Mouse (Mus musculus): Measurements from ENCODE around the gene Pter. TPM values are rescaled to one million over a fixed set of nuclear protein-coding genes. Genes with fewer than 3 reads are reported as not detected.

Pter gene
- polyA plus RNA-seq, 1 experiment from 2014 or later, result 17.4 TPM

DNA sequence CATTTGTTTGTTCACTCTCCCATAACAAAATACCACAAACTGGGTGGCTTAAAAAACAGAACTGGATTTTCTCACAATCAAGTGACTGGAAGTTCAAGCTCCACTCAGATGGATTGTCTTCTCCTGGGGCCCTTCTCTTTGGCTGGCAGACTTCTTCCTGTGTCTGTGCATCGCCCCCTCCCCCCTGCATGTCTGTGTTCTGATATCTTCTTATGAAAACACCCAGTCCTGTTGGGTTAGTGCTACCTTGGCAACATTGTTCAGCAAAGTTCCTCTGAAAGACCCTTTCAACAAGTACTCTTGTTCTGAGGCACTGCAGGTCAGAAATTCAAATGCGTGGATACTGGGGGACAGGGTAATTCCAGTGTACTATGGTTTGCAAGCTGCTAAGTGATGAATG lies 6.5 kb downstream of the Pter start:
- no peak for DNase-seq (ENCODE audit: low spot score)
- Histone ChIP-seq H3K27me3 (replicated peaks; ENCODE audit: control insufficient read depth, insufficient read depth, low read length) (no peaks in the 10 kb centered on the region), H3K9ac (ENCODE audit: low read depth, low read length) (no peak overlapping the region), H3K4me2 (ENCODE audit: low read depth, low read length) (no peak overlapping the region), H3K9me3 (ENCODE audit: control insufficient read depth, low read length) (no peaks in the 10 kb centered on the region), H3K27ac (replicated peaks; ENCODE audit: low read depth, low read length) (no peak overlapping the region), H3K36me3 (ENCODE audit: control insufficient read depth, insufficient read depth, low read length) (no peaks in the 10 kb centered on the region), H3K4me1 (ENCODE audit: control insufficient read depth, insufficient read depth, low read length) (no peaks in the 10 kb centered on the region), H3K4me3 (ENCODE audit: low read depth, low read length) (no peak overlapping the region)
- 78% methylated on average over 2 of the region's 2 CpGs for WGBS
- ATAC-seq (ENCODE audit: low read depth), result no peak

DNA sequence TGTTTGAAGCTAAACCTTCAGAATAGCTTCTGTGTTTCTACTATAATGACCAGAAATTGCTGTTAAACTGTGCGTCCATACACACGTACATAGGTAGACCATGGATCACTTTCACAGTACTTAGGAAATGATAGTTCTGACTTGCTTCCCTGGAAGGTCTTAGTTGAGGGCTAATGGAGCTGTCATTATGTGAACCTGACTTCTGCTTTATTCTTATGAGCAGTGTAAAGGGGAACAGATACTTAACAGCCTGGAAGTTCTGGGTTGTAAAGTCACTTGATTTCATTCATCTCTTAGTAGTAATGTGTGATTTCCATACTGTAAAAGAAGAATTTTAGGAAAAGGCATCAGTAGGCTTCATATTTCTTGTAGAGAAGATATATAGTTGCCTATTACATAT lies 10.1 kb downstream of the Pter start:
- Histone ChIP-seq H3K27ac (replicated peaks; ENCODE audit: low read depth, low read length) (no peak overlapping the region), H3K4me3 (ENCODE audit: low read depth, low read length) (no peak overlapping the region), H3K4me1 (ENCODE audit: control insufficient read depth, insufficient read depth, low read length) (no peaks in the 10 kb centered on the region), H3K36me3 (ENCODE audit: control insufficient read depth, insufficient read depth, low read length) (no peaks in the 10 kb centered on the region), H3K9me3 (ENCODE audit: control insufficient read depth, low read length) (no peaks in the 10 kb centered on the region), H3K27me3 (replicated peaks; ENCODE audit: control insufficient read depth, insufficient read depth, low read length) (no peaks in the 10 kb centered on the region), H3K4me2 (ENCODE audit: low read depth, low read length) (no peak overlapping the region), H3K9ac (ENCODE audit: low read depth, low read length) (no peak overlapping the region)
- DNase-seq (ENCODE audit: low spot score), result no peak
- no peak for ATAC-seq (ENCODE audit: low read depth)
- WGBS, result 83% methylated on average over 2 of the region's 2 CpGs

DNA sequence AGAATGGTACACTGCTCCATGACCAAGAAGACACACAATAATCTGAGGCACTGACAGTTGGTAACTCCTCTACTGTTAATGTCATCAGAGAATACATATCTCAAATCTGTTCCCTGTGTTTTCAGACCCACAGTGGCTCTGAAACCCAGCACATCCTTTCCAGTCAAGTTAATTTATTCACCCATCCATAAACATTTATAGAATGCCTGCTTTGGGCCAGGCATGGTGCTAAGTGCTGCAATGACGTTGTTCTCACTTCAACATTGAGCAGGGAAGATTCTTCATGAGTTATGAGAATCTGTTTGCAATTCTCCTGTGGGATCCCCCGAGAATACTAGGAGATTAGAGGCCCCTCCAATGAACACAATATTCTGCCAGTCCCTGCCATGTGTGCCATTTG lies 11.4 kb downstream of the Pter start:
- 67% methylated on average over 2 of the region's 2 CpGs for whole genome bisulfite sequencing
- Histone ChIP-seq H3K4me3 (ENCODE audit: low read depth, low read length) (no peak overlapping the region), H3K9ac (ENCODE audit: low read depth, low read length) (no peak overlapping the region), H3K4me1 (ENCODE audit: control insufficient read depth, insufficient read depth, low read length) (no peaks in the 10 kb centered on the region), H3K4me2 (ENCODE audit: low read depth, low read length) (no peak overlapping the region), H3K9me3 (ENCODE audit: control insufficient read depth, low read length) (no peaks in the 10 kb centered on the region), H3K27me3 (replicated peaks; ENCODE audit: control insufficient read depth, insufficient read depth, low read length) (no peaks in the 10 kb centered on the region), H3K36me3 (ENCODE audit: control insufficient read depth, insufficient read depth, low read length) (no peaks in the 10 kb centered on the region), H3K27ac (replicated peaks; ENCODE audit: low read depth, low read length) (no peak overlapping the region)
- no peak for DNase-seq (ENCODE audit: low spot score)
- no peak for ATAC-seq (ENCODE audit: low read depth)

DNA sequence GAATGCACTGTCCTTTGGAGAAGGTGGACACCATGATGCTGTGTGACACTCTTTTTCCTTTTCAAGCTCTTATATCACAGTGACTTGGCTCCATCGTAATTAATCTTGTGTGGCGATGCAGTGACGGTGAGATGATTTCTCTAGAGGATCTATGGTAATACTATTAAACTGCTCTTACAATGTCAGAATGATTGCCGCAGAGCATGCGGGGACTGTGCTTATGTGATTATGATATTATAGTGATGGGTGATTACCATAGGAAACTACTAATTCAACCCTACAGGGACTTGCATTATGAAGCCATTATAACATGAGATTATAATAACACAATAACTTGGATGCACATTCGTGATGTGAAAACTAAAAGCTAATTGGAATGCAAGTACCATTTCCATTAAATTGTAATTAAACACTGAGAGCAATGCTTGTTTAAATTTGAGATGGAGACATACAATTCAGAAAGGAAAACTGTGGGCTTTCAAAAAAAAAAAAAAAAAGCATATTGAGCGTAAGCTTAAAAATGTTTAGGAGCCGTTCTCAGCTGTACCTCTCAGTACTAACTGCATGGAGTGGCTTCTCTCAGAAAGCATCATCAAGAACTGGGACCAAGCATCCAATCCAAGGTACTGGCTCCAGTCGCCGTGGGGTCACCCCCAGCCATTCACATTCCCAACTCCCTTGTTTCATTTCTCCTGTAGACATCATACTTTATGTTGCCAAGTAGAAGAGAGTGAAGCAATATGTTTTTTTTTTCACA lies 13.8 kb downstream of the Pter start:
- no peak overlapping the region for H3K27ac ChIP-seq (replicated peaks; ENCODE audit: low read depth, low read length)
- no peaks in the 10 kb centered on the region for H3K9me3 ChIP-seq (ENCODE audit: control insufficient read depth, low read length)
- DNase-seq (ENCODE audit: low spot score) (no peak), ATAC-seq (ENCODE audit: low read depth) (no peak; the same call in 1 of the 2 replicates)
- 86% methylated on average over 10 of the region's 10 CpGs for WGBS
- H3K9ac ChIP-seq (ENCODE audit: low read depth, low read length), result no peak overlapping the region
- no peaks in the 10 kb centered on the region for H3K36me3 ChIP-seq (ENCODE audit: control insufficient read depth, insufficient read depth, low read length)
- no peak overlapping the region for H3K4me3 ChIP-seq (ENCODE audit: low read depth, low read length)
- H3K27me3 ChIP-seq (replicated peaks; ENCODE audit: control insufficient read depth, insufficient read depth, low read length), result no peaks in the 10 kb centered on the region
- H3K4me1 ChIP-seq (ENCODE audit: control insufficient read depth, insufficient read depth, low read length), result no peaks in the 10 kb centered on the region
- no peak overlapping the region for H3K4me2 ChIP-seq (ENCODE audit: low read depth, low read length)

DNA sequence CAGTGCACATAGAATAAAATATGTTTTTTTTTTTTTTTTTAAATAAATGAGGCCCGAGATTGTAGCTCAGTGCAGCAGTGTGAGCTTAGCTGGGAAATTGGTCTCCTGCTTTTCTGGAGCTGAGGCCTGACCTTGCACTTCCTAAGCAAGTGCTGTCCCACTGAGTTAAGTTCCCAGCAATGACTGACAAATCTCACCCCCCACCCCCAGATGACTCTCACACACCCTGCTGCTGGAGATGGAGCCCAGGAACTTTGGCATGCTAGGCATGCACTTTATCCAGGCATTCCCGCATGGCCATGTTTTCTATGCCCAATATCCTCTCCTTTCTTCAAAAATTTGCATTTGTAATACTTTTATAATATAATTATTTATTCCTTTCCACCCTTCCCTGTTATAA lies 14.8 kb downstream of the Pter start:
- 69% methylated on average over 2 of the region's 2 CpGs for WGBS
- Histone ChIP-seq H3K27me3 (replicated peaks; ENCODE audit: control insufficient read depth, insufficient read depth, low read length) (no peaks in the 10 kb centered on the region), H3K9ac (ENCODE audit: low read depth, low read length) (no peak overlapping the region), H3K4me1 (ENCODE audit: control insufficient read depth, insufficient read depth, low read length) (no peaks in the 10 kb centered on the region), H3K36me3 (ENCODE audit: control insufficient read depth, insufficient read depth, low read length) (no peaks in the 10 kb centered on the region), H3K9me3 (ENCODE audit: control insufficient read depth, low read length) (no peaks in the 10 kb centered on the region), H3K27ac (replicated peaks; ENCODE audit: low read depth, low read length) (no peak overlapping the region), H3K4me3 (ENCODE audit: low read depth, low read length) (no peak overlapping the region), H3K4me2 (ENCODE audit: low read depth, low read length) (no peak overlapping the region)
- no peak for ATAC-seq (ENCODE audit: low read depth)
- DNase-seq (ENCODE audit: low spot score), result no peak

DNA sequence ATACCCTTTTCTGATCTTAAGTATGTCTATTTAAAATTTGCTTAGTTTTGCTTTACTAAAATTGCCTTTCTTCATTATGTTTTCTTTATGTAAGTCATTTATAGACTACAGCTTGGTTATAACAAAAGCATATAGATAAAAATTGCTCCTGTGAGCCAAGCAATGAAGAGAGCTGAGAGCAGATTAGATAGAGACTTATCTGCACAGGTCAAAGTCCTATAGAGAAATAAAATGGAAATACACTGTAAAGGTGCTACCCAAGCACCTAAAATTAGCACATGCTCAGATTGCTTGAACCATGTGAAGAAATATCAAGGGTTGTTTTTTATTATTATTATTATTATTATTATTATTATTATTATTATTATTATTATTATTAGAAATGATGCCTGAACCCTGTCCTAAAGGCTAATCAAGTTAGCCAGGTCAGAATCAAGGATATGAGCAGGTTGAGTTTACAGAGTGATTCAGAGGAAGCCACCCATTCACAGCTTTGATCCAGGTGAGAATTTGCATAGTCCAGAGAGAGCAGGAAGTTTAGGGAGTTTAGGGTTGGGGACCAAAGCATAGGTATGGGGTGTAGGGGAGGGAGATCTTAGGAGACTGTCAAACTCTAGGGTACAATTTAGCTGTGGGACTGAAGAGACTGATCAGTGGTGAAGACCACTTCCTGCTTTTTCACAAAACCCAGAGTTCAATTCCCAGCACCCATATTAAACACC lies 33.0 kb downstream of the Pter start:
- Histone ChIP-seq H3K36me3 (ENCODE audit: control insufficient read depth, insufficient read depth, low read length) (no peaks in the 10 kb centered on the region), H3K4me1 (ENCODE audit: control insufficient read depth, insufficient read depth, low read length) (no peaks in the 10 kb centered on the region), H3K9me3 (ENCODE audit: control insufficient read depth, low read length) (no peaks in the 10 kb centered on the region), H3K4me2 (ENCODE audit: low read depth, low read length) (no peak overlapping the region), H3K4me3 (ENCODE audit: low read depth, low read length) (no peak overlapping the region), H3K9ac (ENCODE audit: low read depth, low read length) (no peak overlapping the region), H3K27me3 (replicated peaks; ENCODE audit: control insufficient read depth, insufficient read depth, low read length) (no peaks in the 10 kb centered on the region), H3K27ac (replicated peaks; ENCODE audit: low read depth, low read length) (no peak overlapping the region)
- no peak for ATAC-seq (ENCODE audit: low read depth)
- no peak for DNase-seq (ENCODE audit: low spot score)

DNA sequence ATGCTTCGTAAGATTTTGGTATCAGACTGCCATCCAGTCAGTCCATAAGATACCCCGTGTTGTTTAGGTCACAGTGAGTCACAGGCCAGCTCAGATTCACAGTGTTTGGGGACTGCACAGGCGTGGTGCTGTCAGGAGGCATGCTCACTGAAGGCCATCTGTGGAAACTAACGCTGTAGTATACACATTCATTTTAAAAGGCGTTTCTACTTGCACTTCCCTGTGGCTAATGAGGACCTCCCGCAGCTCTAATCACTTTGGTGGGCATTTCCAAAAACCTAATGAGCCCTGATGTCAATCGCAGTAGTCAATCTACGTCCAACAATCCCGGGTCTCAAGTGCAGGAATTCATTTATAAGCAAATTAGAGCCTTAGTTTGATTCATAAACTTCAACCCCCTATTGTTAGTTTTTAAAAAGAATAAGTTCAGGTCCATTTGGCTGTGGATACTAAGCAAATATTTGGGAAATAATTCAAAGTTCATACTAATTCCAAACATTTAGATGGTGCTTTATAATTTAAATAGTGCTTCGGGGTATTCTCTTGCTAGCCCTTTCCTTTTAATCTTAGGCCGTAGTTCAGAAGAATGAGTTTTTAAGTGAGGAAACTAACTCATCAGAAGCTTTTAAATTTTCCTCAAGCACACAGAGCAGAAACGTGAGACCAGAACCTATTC lies 46.3 kb downstream of the Pter start:
- no peaks in the 10 kb centered on the region for H3K27me3 ChIP-seq (replicated peaks; ENCODE audit: control insufficient read depth, insufficient read depth, low read length)
- H3K9me3 ChIP-seq (ENCODE audit: control insufficient read depth, low read length), result no peaks in the 10 kb centered on the region
- no peak overlapping the region for H3K27ac ChIP-seq (replicated peaks; ENCODE audit: low read depth, low read length)
- DNase-seq (ENCODE audit: low spot score), result no peak
- no peak overlapping the region for H3K9ac ChIP-seq (ENCODE audit: low read depth, low read length)
- no peaks in the 10 kb centered on the region for H3K36me3 ChIP-seq (ENCODE audit: control insufficient read depth, insufficient read depth, low read length)
- no peak; the same call in 1 of the 2 replicates for ATAC-seq (ENCODE audit: low read depth)
- 69% methylated on average over 12 of the region's 12 CpGs for WGBS
- H3K4me1 ChIP-seq (ENCODE audit: control insufficient read depth, insufficient read depth, low read length), result no peaks in the 10 kb centered on the region
- H3K4me3 ChIP-seq (ENCODE audit: low read depth, low read length), result no peak overlapping the region
- no peak overlapping the region for H3K4me2 ChIP-seq (ENCODE audit: low read depth, low read length)

DNA sequence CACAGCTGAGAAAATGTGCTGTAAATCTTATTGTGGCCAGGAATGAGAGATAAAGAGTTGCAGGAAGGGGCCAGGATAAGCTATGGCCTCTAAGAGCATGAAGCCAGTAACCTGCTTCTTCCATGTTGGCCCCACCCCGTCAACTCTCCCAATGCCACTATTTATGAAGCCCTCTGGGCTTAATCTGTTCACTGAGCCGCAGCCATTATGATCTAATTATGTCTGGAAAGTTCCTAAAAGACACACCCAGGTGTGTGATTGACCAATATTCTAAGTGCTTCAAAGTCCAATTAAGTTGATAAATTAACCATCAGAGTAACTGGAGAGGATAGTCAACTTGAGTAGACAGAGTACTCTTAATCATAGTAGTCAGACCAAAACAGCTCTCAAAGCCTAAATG lies 49.9 kb downstream of the Pter start:
- H3K36me3 ChIP-seq (ENCODE audit: control insufficient read depth, insufficient read depth, low read length), result no peaks in the 10 kb centered on the region
- H3K4me3 ChIP-seq (ENCODE audit: low read depth, low read length), result no peak overlapping the region
- no peaks in the 10 kb centered on the region for H3K9me3 ChIP-seq (ENCODE audit: control insufficient read depth, low read length)
- H3K4me1 ChIP-seq (ENCODE audit: control insufficient read depth, insufficient read depth, low read length), result no peaks in the 10 kb centered on the region
- H3K27ac ChIP-seq (replicated peaks; ENCODE audit: low read depth, low read length), result no peak overlapping the region
- H3K27me3 ChIP-seq (replicated peaks; ENCODE audit: control insufficient read depth, insufficient read depth, low read length), result no peaks in the 10 kb centered on the region
- 86% methylated on average over 2 of the region's 2 CpGs for WGBS
- no peak overlapping the region for H3K9ac ChIP-seq (ENCODE audit: low read depth, low read length)
- DNase-seq (ENCODE audit: low spot score), result no peak
- ATAC-seq (ENCODE audit: low read depth), result no peak
- H3K4me2 ChIP-seq (ENCODE audit: low read depth, low read length), result no peak overlapping the region
